Mouse (Mus musculus): ENCODE data around the gene Fap. TPM values are rescaled to one million over a fixed set of nuclear protein-coding genes. Genes with fewer than 3 reads are reported as not detected.

Gene Fap
- polyA plus RNA-seq, 1 experiment from 2014 or later = 1.1 TPM

DNA sequence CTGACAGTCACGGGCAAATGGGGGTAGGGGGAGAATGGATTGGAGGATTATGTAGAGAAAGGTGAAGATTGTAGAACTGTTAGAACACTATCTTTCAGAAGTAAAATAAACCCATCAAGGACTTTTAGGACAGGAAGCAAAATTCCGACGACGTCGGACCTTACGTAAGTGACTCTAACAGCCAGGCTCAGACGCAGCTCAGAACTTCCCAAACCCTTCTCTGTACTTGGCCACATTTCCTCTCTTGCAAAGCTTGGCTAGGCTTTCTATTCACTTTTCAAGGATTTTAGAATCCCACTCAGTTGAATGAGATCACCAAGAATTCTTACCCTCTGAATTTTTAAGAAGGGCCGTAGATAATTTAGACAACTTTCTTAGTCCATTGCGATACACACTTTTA, 17.5 kb downstream of the Fap start:
- 86% methylated on average over 9 of the region's 9 CpGs for WGBS
- no peak for ATAC-seq (replicated peaks; ENCODE audit: low FRiP score)

GRCm38 (mm10) chr2:62549659-62550058, 24.2 kb downstream of the Fap start:
- 81% methylated on average over 3 of the region's 3 CpGs for WGBS
- no peak for ATAC-seq (replicated peaks; ENCODE audit: low FRiP score)
- Histone ChIP-seq H3K4me3 (ENCODE audit: low read depth, low read length) (no peak overlapping the region), H3K4me2 (no peak overlapping the region), H3K36me3 (ENCODE audit: control insufficient read depth, insufficient read depth, low read length) (no peaks in the 10 kb centered on the region), H3K9me3 (ENCODE audit: control insufficient read depth, low read length) (no peaks in the 10 kb centered on the region), H3K4me1 (replicated peaks; ENCODE audit: control insufficient read depth, insufficient read depth, low read length) (no peaks in the 10 kb centered on the region), H3K9ac (ENCODE audit: low read depth, low read length) (no peak overlapping the region), H3K27ac (ENCODE audit: low read depth, low read length) (no peak overlapping the region), H3K27me3 (replicated peaks; ENCODE audit: control insufficient read depth, insufficient read depth, low read length) (no peaks in the 10 kb centered on the region)
- DNase-seq (ENCODE audit: low spot score) = no peak

More for the DNA sequence above, 17.5 kb downstream of the Fap start:
- Histone ChIP-seq H3K9me3 (ENCODE audit: control insufficient read depth, low read length) (no peaks in the 10 kb centered on the region), H3K4me1 (replicated peaks; ENCODE audit: control insufficient read depth, insufficient read depth, low read length) (no peaks in the 10 kb centered on the region), H3K4me3 (ENCODE audit: low read depth, low read length) (no peak overlapping the region), H3K4me2 (no peak overlapping the region), H3K9ac (ENCODE audit: low read depth, low read length) (no peak overlapping the region), H3K36me3 (ENCODE audit: control insufficient read depth, insufficient read depth, low read length) (no peaks in the 10 kb centered on the region), H3K27ac (ENCODE audit: low read depth, low read length) (no peak overlapping the region), H3K27me3 (replicated peaks; ENCODE audit: control insufficient read depth, insufficient read depth, low read length) (no peaks in the 10 kb centered on the region)
- DNase-seq (ENCODE audit: low spot score) = no peak

DNA sequence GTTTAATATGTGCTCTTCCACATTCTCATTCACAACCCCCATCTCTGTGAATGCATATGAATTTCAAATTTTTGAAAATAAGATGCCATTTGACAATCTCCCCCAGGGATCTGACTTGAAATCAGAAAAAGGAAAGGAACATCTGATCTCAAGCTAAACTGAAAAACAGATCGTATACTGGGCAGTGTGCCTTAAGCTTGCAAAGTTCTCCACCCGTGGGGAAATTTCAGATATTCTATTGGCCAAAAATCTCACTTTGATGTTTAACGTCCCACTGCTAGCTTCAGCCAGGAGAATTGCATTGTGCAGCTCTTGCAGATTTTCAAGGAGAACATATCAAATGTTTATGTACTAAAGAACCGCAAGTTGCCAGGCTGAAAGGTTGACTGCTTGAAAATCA, 24.7 kb downstream of the Fap start:
- Histone ChIP-seq H3K9me3 (ENCODE audit: control insufficient read depth, low read length) (no peaks in the 10 kb centered on the region), H3K4me2 (no peak overlapping the region), H3K36me3 (ENCODE audit: control insufficient read depth, insufficient read depth, low read length) (no peaks in the 10 kb centered on the region), H3K27me3 (replicated peaks; ENCODE audit: control insufficient read depth, insufficient read depth, low read length) (no peaks in the 10 kb centered on the region), H3K27ac (ENCODE audit: low read depth, low read length) (no peak overlapping the region), H3K4me3 (ENCODE audit: low read depth, low read length) (no peak overlapping the region), H3K4me1 (replicated peaks; ENCODE audit: control insufficient read depth, insufficient read depth, low read length) (no peaks in the 10 kb centered on the region), H3K9ac (ENCODE audit: low read depth, low read length) (no peak overlapping the region)
- DNase-seq (ENCODE audit: low spot score) = no peak
- WGBS = 81% methylated on average over 4 of the region's 4 CpGs
- ATAC-seq (replicated peaks; ENCODE audit: low FRiP score) = no peak

DNA sequence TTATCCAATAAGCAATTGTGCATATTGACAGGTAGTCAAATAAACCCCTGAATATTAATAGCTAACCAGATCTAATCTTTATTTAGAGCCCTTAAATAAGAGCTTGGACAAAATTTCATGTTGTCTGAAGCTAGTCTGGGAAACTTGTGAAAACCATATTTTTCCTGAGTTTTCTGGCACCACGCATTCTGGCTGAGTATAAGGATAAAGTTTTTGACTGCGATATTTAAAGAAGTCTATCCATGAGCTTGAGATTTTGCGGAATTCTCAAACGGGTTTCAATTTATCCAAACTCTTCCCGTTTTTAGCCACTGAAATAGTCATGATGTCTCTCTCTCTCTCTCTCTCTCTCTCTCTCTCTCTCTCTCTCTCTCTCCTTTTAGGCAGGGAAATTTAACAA, 25.8 kb downstream of the Fap start:
- Histone ChIP-seq H3K4me3 (ENCODE audit: low read depth, low read length) (no peak overlapping the region), H3K4me1 (replicated peaks; ENCODE audit: control insufficient read depth, insufficient read depth, low read length) (no peaks in the 10 kb centered on the region), H3K27ac (ENCODE audit: low read depth, low read length) (no peak overlapping the region), H3K9ac (ENCODE audit: low read depth, low read length) (no peak overlapping the region), H3K36me3 (ENCODE audit: control insufficient read depth, insufficient read depth, low read length) (no peaks in the 10 kb centered on the region), H3K4me2 (no peak overlapping the region), H3K27me3 (replicated peaks; ENCODE audit: control insufficient read depth, insufficient read depth, low read length) (no peaks in the 10 kb centered on the region), H3K9me3 (ENCODE audit: control insufficient read depth, low read length) (no peaks in the 10 kb centered on the region)
- DNase-seq (ENCODE audit: low spot score) (no peak), ATAC-seq (replicated peaks; ENCODE audit: low FRiP score) (no peak)
- 86% methylated on average over 5 of the region's 5 CpGs for WGBS

DNA sequence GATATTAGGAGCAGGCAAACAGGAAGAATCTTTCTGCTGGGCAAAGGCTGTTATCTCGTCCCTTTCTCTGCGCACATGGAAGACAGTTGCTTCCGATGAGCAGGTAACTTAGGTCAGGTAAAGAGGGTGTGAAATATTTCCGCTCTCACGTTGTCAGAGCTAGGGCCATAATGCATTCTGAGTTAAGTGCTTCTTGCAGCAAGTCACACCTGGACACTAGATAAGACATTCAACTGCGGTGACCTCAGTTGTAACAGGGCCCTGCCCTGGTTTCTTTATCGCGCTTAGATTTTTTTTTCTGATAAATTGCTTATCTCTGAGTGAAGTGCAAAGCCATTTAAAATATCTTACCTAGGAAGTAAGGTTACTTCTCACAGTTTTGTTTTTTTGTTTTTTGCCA, 38.4 kb downstream of the Fap start:
- Histone ChIP-seq H3K4me2 (no peak overlapping the region), H3K4me3 (ENCODE audit: low read depth, low read length) (no peak overlapping the region), H3K27me3 (replicated peaks; ENCODE audit: control insufficient read depth, insufficient read depth, low read length) (no peaks in the 10 kb centered on the region), H3K4me1 (replicated peaks; ENCODE audit: control insufficient read depth, insufficient read depth, low read length) (no peaks in the 10 kb centered on the region), H3K36me3 (ENCODE audit: control insufficient read depth, insufficient read depth, low read length) (no peaks in the 10 kb centered on the region), H3K9me3 (ENCODE audit: control insufficient read depth, low read length) (no peaks in the 10 kb centered on the region), H3K27ac (ENCODE audit: low read depth, low read length) (no peak overlapping the region), H3K9ac (ENCODE audit: low read depth, low read length) (no peak overlapping the region)
- DNase-seq (ENCODE audit: low spot score) (no peak), ATAC-seq (replicated peaks; ENCODE audit: low FRiP score) (no peak)
- 71% methylated on average over 8 of the region's 8 CpGs for WGBS

- 68% methylated on average over 1 of the region's 1 CpGs for whole genome bisulfite sequencing
- ATAC-seq (replicated peaks; ENCODE audit: low FRiP score) = no peak
- Histone ChIP-seq H3K36me3 (ENCODE audit: control insufficient read depth, insufficient read depth, low read length) (no peaks in the 10 kb centered on the region), H3K4me2 (no peak overlapping the region), H3K9ac (ENCODE audit: low read depth, low read length) (no peak overlapping the region), H3K4me3 (ENCODE audit: low read depth, low read length) (no peak overlapping the region), H3K27ac (ENCODE audit: low read depth, low read length) (no peak overlapping the region), H3K4me1 (replicated peaks; ENCODE audit: control insufficient read depth, insufficient read depth, low read length) (no peaks in the 10 kb centered on the region), H3K27me3 (replicated peaks; ENCODE audit: control insufficient read depth, insufficient read depth, low read length) (no peaks in the 10 kb centered on the region), H3K9me3 (ENCODE audit: control insufficient read depth, low read length) (no peaks in the 10 kb centered on the region)
- no peak for DNase-seq (ENCODE audit: low spot score)
Measured at GRCm38 (mm10) chr2:62531065-62531464, 42.8 kb downstream of the Fap start.

DNA sequence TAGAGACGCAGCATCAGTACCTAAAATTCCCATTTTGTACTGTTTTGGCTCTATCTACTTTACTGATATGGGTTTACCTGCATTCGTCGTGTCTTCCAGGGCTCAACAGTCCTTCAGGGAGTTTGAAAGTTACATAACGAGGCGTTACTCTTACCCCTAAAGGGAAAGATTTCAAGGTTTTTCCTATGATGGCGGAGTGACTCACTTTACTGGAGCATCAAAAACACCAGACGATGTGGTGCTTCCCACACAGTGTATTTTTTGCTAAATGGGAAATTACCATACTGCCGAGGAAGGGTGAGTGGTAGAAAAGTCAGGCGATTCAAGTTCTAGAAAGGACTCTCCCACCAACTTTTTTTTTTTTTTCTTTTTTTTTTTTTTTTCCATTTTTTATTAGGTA, 47.5 kb downstream of the Fap start:
- no peak for ATAC-seq (replicated peaks; ENCODE audit: low FRiP score)

GRCm38 (mm10) chr2:62517790-62518189, 56.1 kb downstream of the Fap start:
- Histone ChIP-seq H3K36me3 (ENCODE audit: control insufficient read depth, insufficient read depth, low read length) (no peaks in the 10 kb centered on the region), H3K9ac (ENCODE audit: low read depth, low read length) (no peak overlapping the region), H3K27ac (ENCODE audit: low read depth, low read length) (no peak overlapping the region), H3K4me1 (replicated peaks; ENCODE audit: control insufficient read depth, insufficient read depth, low read length) (no peaks in the 10 kb centered on the region), H3K4me2 (no peak overlapping the region), H3K27me3 (replicated peaks; ENCODE audit: control insufficient read depth, insufficient read depth, low read length) (no peaks in the 10 kb centered on the region), H3K9me3 (ENCODE audit: control insufficient read depth, low read length) (no peaks in the 10 kb centered on the region), H3K4me3 (ENCODE audit: low read depth, low read length) (no peak overlapping the region)
- 73% methylated on average over 2 of the region's 2 CpGs for WGBS
- ATAC-seq (replicated peaks; ENCODE audit: low FRiP score) (no peak), DNase-seq (ENCODE audit: low spot score) (no peak)

More for the DNA sequence above, 47.5 kb downstream of the Fap start:
- no peaks in the 10 kb centered on the region for H3K4me1 ChIP-seq (replicated peaks; ENCODE audit: control insufficient read depth, insufficient read depth, low read length)
- no peaks in the 10 kb centered on the region for H3K36me3 ChIP-seq (ENCODE audit: control insufficient read depth, insufficient read depth, low read length)
- H3K9me3 ChIP-seq (ENCODE audit: control insufficient read depth, low read length) = no peaks in the 10 kb centered on the region
- H3K9ac ChIP-seq (ENCODE audit: low read depth, low read length) = no peak overlapping the region
- DNase-seq (ENCODE audit: low spot score) = no peak
- H3K4me3 ChIP-seq (ENCODE audit: low read depth, low read length) = no peak overlapping the region
- no peaks in the 10 kb centered on the region for H3K27me3 ChIP-seq (replicated peaks; ENCODE audit: control insufficient read depth, insufficient read depth, low read length)
- H3K4me2 ChIP-seq = no peak overlapping the region
- no peak overlapping the region for H3K27ac ChIP-seq (ENCODE audit: low read depth, low read length)
- WGBS = 87% methylated on average over 9 of the region's 9 CpGs

DNA sequence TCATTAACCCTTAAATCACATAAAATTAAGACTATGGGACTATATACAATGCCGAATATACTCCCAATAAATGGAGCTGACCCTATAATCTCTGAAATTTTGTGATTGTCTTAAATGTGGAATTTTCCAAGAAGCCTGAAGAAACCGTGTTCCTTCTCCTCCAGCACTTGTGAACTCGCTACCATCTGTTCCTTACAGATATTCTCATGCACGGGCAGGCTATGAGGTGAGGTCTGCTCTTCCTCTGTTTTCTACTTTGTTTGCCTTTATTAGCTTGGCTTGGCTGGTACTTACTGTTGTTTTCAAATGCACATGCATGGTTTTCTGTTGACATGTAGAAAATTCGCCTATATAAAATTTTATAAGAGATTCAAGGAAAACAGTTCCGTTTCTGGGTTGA, 59.4 kb downstream of the Fap start:
- H3K27ac ChIP-seq (ENCODE audit: low read depth, low read length) = no peak overlapping the region
- no peak overlapping the region for H3K4me2 ChIP-seq
- no peaks in the 10 kb centered on the region for H3K27me3 ChIP-seq (replicated peaks; ENCODE audit: control insufficient read depth, insufficient read depth, low read length)
- H3K9ac ChIP-seq (ENCODE audit: low read depth, low read length) = no peak overlapping the region
- no peaks in the 10 kb centered on the region for H3K36me3 ChIP-seq (ENCODE audit: control insufficient read depth, insufficient read depth, low read length)
- DNase-seq (ENCODE audit: low spot score) = no peak
- H3K9me3 ChIP-seq (ENCODE audit: control insufficient read depth, low read length) = no peaks in the 10 kb centered on the region
- no peak overlapping the region for H3K4me3 ChIP-seq (ENCODE audit: low read depth, low read length)
- ATAC-seq (replicated peaks; ENCODE audit: low FRiP score) = no peak
- WGBS = 80% methylated on average over 6 of the region's 6 CpGs
- H3K4me1 ChIP-seq (replicated peaks; ENCODE audit: control insufficient read depth, insufficient read depth, low read length) = no peaks in the 10 kb centered on the region
